Mouse (Mus musculus): ENCODE measurements around the gene Pop7. TPM values are rescaled to one million over a fixed set of nuclear protein-coding genes. Genes with fewer than 3 reads are reported as not detected.

Gene Pop7
- total and polyA plus RNA-seq, 3 experiments: 61.1 to 79.8 TPM; not detected in 1

- Histone ChIP-seq H3K4me1 (ENCODE audit: control insufficient read depth in 1 of 2, insufficient read depth in 2 of 2, low read length in 2 of 2) (peaks cover 4 to 5% of the 10 kb centered on the region in 2 experiments; a peak in 1 of 4 replicates), H3K79me2 (ENCODE audit: control insufficient read depth, insufficient read depth, low read length, poor library complexity) (peaks cover 6% of the 10 kb centered on the region), H3K9ac (ENCODE audit: control insufficient read depth, low read depth, low read length, poor library complexity, severe bottlenecking) (no peak overlapping the region), H3K27me3 (ENCODE audit: control insufficient read depth in 1 of 2, insufficient read depth in 2 of 2, low read length in 2 of 2) (no peaks in the 10 kb centered on the region), H3K4me3 (ENCODE audit: control insufficient read depth in 1 of 2, insufficient read depth in 1 of 2, low read depth in 2 of 2, low read length in 2 of 2) (no peak overlapping the region), H3K9me3 (replicated peaks; ENCODE audit: insufficient read depth, low read length) (no peaks in the 10 kb centered on the region), H3K27ac (ENCODE audit: control insufficient read depth, low read depth, low read length) (no peak overlapping the region), H3K36me3 (ENCODE audit: control insufficient read depth in 1 of 2, insufficient read depth in 2 of 2, low read length in 2 of 2) (peaks cover 0 to 3% of the 10 kb centered on the region in 2 experiments; a peak in 1 of 4 replicates)
- no peak for DNase-seq (ENCODE audit: low read depth, low spot score)
- TF ChIP-seq BHLHE40 (IDR thresholded peaks at IDR 0.05; ENCODE audit: borderline replicate concordance, low read depth, low read length) (no peak), GATA1 (IDR thresholded peaks at IDR 0.05; ENCODE audit: low read depth, low read length) (0 out of 2 replicates have a peak, but pooled peaks have one; percentile 19)
These were observed 35.1 kb upstream of the Pop7 start for GRCm38 (mm10) chr5:137537461-137537860.

GRCm38 (mm10) chr5:137535318-137535717 lies 33.0 kb upstream of the Pop7 start:
- Histone ChIP-seq H3K4me1 (ENCODE audit: control insufficient read depth in 1 of 2, insufficient read depth in 2 of 2, low read length in 2 of 2) (peaks cover 4 to 5% of the 10 kb centered on the region in 2 experiments; a peak in 1 of 4 replicates), H3K36me3 (ENCODE audit: control insufficient read depth in 1 of 2, insufficient read depth in 2 of 2, low read length in 2 of 2) (peaks cover 0 to 6% of the 10 kb centered on the region in 2 experiments; a peak in 2 of 4 replicates)

GRCm38 (mm10) chr5:137534762-137535161 lies 32.4 kb upstream of the Pop7 start:
- Histone ChIP-seq H3K36me3 (ENCODE audit: control insufficient read depth in 1 of 2, insufficient read depth in 2 of 2, low read length in 2 of 2) (peaks cover 0 to 6% of the 10 kb centered on the region in 2 experiments; a peak in 2 of 4 replicates), H3K9me3 (replicated peaks; ENCODE audit: insufficient read depth, low read length) (no peaks in the 10 kb centered on the region), H3K4me1 (ENCODE audit: control insufficient read depth in 1 of 2, insufficient read depth in 2 of 2, low read length in 2 of 2) (peaks cover 4 to 5% of the 10 kb centered on the region in 2 experiments; a peak in 1 of 4 replicates), H3K79me2 (ENCODE audit: control insufficient read depth, insufficient read depth, low read length, poor library complexity) (peaks cover 28% of the 10 kb centered on the region), H3K4me3 (ENCODE audit: control insufficient read depth in 1 of 2, insufficient read depth in 1 of 2, low read depth in 2 of 2, low read length in 2 of 2) (peak overlapping the region in 1 of 2 experiments; percentile 48; a peak in 1 of 4 replicates), H3K27ac (ENCODE audit: control insufficient read depth, low read depth, low read length) (no peak overlapping the region), H3K9ac (ENCODE audit: control insufficient read depth, low read depth, low read length, poor library complexity, severe bottlenecking) (no peak overlapping the region), H3K27me3 (ENCODE audit: control insufficient read depth in 1 of 2, insufficient read depth in 2 of 2, low read length in 2 of 2) (no peaks in the 10 kb centered on the region)
- TF ChIP-seq ZMIZ1 (IDR thresholded peaks at IDR 0.05; ENCODE audit: low read depth, low read length): no peak
- no peak for TF ChIP-seq RCOR1 (IDR thresholded peaks at IDR 0.05; ENCODE audit: low read depth, low read length)
- TF ChIP-seq RAD21 (IDR thresholded peaks at IDR 0.05; ENCODE audit: low read depth, low read length): no peak
- no peak for TF ChIP-seq KAT2A (conservative IDR thresholded peaks at IDR 0.05; ENCODE audit: low read depth, low read length)
- DNase-seq (ENCODE audit: low read depth, low spot score): no peak

More at GRCm38 (mm10) chr5:137535318-137535717, 33.0 kb upstream of the Pop7 start:
- no peak for TF ChIP-seq TCF12 (IDR thresholded peaks at IDR 0.05; ENCODE audit: low read depth, low read length)
- TF ChIP-seq BHLHE40 (IDR thresholded peaks at IDR 0.05; ENCODE audit: borderline replicate concordance, low read depth, low read length): peak; percentile 27; the same call in 1 of the 2 replicates
- H3K4me3 ChIP-seq (ENCODE audit: control insufficient read depth in 1 of 2, insufficient read depth in 1 of 2, low read depth in 2 of 2, low read length in 2 of 2): peak overlapping the region in 1 of 2 experiments; percentile 48; a peak in 1 of 4 replicates
- H3K9ac ChIP-seq (ENCODE audit: control insufficient read depth, low read depth, low read length, poor library complexity, severe bottlenecking): no peak overlapping the region
- H3K9me3 ChIP-seq (replicated peaks; ENCODE audit: insufficient read depth, low read length): no peaks in the 10 kb centered on the region
- no peak overlapping the region for H3K27ac ChIP-seq (ENCODE audit: control insufficient read depth, low read depth, low read length)
- no peaks in the 10 kb centered on the region for H3K27me3 ChIP-seq (ENCODE audit: control insufficient read depth in 1 of 2, insufficient read depth in 2 of 2, low read length in 2 of 2)
- DNase-seq (ENCODE audit: low read depth, low spot score): peak; percentile 50
- H3K79me2 ChIP-seq (ENCODE audit: control insufficient read depth, insufficient read depth, low read length, poor library complexity): peaks cover 25% of the 10 kb centered on the region
